Mouse (Mus musculus) kidney, adult 2 months (tissue): ENCODE measurements around the gene Hoxa5. TPM values are rescaled to one million over a fixed set of nuclear protein-coding genes. Genes with fewer than 3 reads are reported as not detected.

ENCODE experiments used
- DNase-seq: peaks from one replicate; pipeline ENCODE4 v3.0.0; 2021
- H3K27ac ChIP-seq: fragments of 200-500 bp; 2 replicates; pipeline ENCODE4 v1.5.1; 2012; ENCODE audit warnings: low read depth, low read length, control low read depth, inconsistent platforms; ENCODE audit not compliant: insufficient read depth
- H3K27me3 ChIP-seq: fragments of 200-500 bp; replicated peaks from 2 replicates; pipeline ENCODE4 v1.6.1; 2012; ENCODE audit warnings: mild to moderate bottlenecking, moderate library complexity, low read length, inconsistent platforms; ENCODE audit not compliant: control insufficient read depth, insufficient read depth
- H3K36me3 ChIP-seq: fragments of 200-500 bp; 2 replicates; pipeline ENCODE4 v1.6.1; 2012; ENCODE audit warnings: mild to moderate bottlenecking, moderate library complexity, low read length, inconsistent platforms; ENCODE audit not compliant: control insufficient read depth, insufficient read depth
- H3K4me1 ChIP-seq: fragments of 200-500 bp; 2 replicates; pipeline ENCODE4 v1.6.1; 2011; ENCODE audit warnings: low read length; ENCODE audit not compliant: control insufficient read depth, insufficient read depth
- H3K4me3 ChIP-seq: fragments of 200-500 bp; 2 replicates; pipeline ENCODE4 v1.5.1; 2011; ENCODE audit warnings: mild to moderate bottlenecking, low read depth, low read length, control low read depth; ENCODE audit not compliant: insufficient read depth
- CTCF ChIP-seq: fragments of 200-500 bp; conservative IDR thresholded peaks from 2 replicates; pipeline ENCODE4 v1.5.1; 2011; ENCODE audit warnings: low read depth, mild to moderate bottlenecking, control low read depth, low read length, moderate library complexity, mixed read lengths; ENCODE audit not compliant: insufficient read depth, insufficient read length
- POLR2A ChIP-seq: fragments of 200-500 bp; IDR thresholded peaks from one replicate; pipeline ENCODE4 v1.6.1; 2011; ENCODE audit warnings: low read depth, low read length, control low read depth
- WGBS: fragments of 180-500 bp; shearing (Covaris S2); methylation state at CpG from one replicate; pipeline ENCODE4 v1.1.7; 2018; 5-methylcytosine and 5-hydroxymethylcytosine counted together
- polyA plus RNA-seq: library from polyadenylated mRNA; depleted of rRNA; stranded (reverse); fragments of >200 nt; gene quantifications from 2 replicates; pipeline ENCODE4 v1.2.3, GENCODE M21; 2012

The Hoxa5 gene
- polyA plus RNA-seq, 1 experiment: 6.9 TPM

DNA sequence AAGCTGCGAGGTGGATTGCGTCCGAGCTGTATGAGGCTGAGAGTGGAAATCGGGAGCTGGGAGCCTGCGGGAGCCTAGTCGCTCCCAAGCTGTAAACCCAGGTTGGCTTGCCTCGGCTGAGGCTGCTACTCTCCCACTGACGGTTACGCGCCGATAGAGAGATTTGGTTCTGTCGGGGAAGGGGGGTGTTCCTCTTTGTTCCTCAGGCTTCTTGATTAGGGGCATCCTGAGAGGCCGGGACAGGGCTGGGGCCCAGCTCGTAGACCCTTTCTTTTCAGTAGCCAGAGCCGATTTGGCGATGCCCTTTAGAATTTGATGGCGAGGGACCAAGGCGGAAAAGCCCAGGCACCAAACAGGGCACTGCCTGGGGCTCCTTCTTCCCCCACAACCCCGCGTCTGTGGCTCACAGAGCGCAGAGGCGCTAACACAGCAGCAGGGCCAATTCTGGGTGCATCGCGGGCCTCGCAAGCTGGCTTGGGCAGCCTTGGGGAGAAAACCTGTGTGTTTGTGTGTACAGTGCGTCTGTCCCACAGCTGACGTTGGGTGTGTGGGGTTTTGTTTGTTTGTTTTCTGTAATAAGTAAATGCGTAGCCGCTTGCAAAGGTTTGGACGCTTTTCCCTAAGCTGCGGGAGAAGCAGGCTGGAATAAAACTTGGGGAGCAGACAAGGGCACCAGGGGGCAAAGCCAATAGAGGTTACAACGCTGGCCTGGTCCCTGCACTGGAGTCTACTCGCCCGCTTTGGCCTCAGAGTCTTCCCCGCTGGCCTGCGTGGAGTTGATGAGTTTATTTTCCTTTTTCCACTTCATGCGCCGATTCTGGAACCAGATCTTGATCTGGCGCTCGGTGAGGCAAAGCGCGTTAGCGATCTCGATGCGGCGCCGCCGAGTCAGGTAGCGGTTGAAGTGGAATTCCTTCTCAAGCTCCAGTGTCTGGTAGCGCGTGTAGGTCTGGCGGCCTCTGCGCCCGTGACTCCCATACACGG lies 1.5 kb upstream of the Hoxa5 start:
- Histone ChIP-seq H3K27me3 (no peaks in the 10 kb centered on the region), H3K4me3 (no peak overlapping the region), H3K36me3 (peaks cover 5% of the 10 kb centered on the region; the same call in 1 of the 2 replicates), H3K4me1 (peaks cover 13% of the 10 kb centered on the region), H3K27ac (peak overlapping the region; percentile 22; the same call in 1 of the 2 replicates)
- TF ChIP-seq CTCF: no peak
- TF ChIP-seq POLR2A: no peak
- peak; percentile 23 for DNase-seq
- 66% methylated on average over 55 of the region's 55 CpGs for WGBS

DNA sequence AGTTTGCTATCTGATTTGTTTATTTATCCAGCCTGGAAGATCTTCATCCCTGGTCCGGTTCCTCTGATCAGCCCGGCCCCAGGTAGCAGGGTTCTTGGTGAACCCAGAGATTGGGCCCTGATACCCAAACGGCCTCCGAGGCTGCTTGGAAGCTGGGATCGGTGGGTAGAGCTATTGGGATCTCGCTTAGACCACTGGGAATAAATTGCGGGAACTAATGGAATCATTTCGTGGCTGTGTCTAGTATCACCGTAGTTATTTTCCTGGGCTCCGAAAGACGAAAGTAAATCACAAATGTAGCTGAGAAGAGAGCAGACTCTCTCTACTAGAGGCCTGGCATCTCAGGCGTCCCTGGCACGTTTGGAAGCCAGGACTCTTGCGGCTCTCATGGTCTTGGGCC lies 834 bp upstream of the Hoxa5 start:
- H3K36me3 ChIP-seq: peaks cover 5% of the 10 kb centered on the region; the same call in 1 of the 2 replicates
- no peak for TF ChIP-seq POLR2A
- TF ChIP-seq CTCF: no peak
- DNase-seq: peak; percentile 27
- peak overlapping the region; percentile 22 for H3K27ac ChIP-seq
- WGBS: 63% methylated on average over 14 of the region's 14 CpGs
- peaks cover 13% of the 10 kb centered on the region for H3K4me1 ChIP-seq
- H3K27me3 ChIP-seq: no peaks in the 10 kb centered on the region
- no peak overlapping the region for H3K4me3 ChIP-seq

DNA sequence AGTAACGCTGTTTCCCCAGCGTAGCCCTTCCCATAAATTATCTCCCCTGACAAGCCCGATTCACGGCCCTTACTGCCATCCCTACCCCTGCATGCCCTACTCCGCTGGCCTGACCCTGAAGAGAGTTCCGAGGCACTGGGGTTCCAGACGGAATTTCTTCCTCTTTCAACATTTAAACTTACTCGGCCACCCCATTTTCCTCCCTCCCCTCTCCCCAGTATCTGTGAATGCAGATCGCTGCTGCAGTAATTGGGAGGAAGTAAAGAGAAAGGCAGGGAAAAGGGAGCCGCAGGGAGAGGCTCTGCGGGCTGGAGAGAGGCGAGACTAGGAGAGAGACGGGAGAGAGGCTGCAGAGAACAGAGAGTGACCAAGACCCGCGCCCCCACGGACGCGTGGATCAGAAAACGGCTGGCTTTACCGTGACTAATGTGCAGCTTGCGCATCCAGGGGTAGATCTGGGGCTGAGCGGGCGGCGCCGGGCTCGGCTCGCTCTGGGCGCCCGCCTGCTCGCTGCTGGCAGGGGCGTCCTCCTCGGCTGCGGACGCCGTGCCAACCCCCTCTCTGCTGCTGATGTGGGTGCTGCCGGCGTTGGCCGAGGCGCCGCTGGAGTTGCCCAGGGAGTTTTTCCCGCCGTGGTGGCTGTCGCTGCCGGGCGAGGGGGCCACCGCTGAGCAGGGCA lies 877 bp downstream of the Hoxa5 start:
- Histone ChIP-seq H3K4me1 (no peaks in the 10 kb centered on the region), H3K4me3 (peak overlapping the region; percentile 68), H3K36me3 (peaks cover 5% of the 10 kb centered on the region; the same call in 1 of the 2 replicates), H3K27ac (peak overlapping the region; percentile 80), H3K27me3 (no peaks in the 10 kb centered on the region)
- peak; percentile 57 for DNase-seq
- no peak for TF ChIP-seq POLR2A
- TF ChIP-seq CTCF: no peak
- WGBS: 11% methylated on average over 46 of the region's 46 CpGs

DNA sequence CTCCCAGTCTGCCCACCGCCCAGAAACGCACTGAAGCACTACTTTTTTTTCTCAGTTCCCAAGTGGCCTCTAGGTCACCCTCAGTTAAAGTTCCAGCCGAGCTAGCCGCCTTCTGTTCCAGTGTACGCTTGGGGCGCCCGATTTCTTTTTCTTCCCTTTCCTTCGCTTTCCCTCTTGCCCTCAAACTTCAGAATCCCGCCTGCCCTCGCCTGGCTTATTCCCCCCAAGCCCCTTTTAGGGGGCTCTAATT lies 1.3 kb downstream of the Hoxa5 start:
- Histone ChIP-seq H3K36me3 (peaks cover 5% of the 10 kb centered on the region; the same call in 1 of the 2 replicates), H3K27ac (peak overlapping the region; percentile 80), H3K27me3 (no peaks in the 10 kb centered on the region), H3K4me3 (peak overlapping the region; percentile 68), H3K4me1 (no peaks in the 10 kb centered on the region)
- WGBS: 30% methylated on average over 10 of the region's 10 CpGs
- no peak for TF ChIP-seq POLR2A
- no peak for TF ChIP-seq CTCF
- DNase-seq: peak; percentile 71

DNA sequence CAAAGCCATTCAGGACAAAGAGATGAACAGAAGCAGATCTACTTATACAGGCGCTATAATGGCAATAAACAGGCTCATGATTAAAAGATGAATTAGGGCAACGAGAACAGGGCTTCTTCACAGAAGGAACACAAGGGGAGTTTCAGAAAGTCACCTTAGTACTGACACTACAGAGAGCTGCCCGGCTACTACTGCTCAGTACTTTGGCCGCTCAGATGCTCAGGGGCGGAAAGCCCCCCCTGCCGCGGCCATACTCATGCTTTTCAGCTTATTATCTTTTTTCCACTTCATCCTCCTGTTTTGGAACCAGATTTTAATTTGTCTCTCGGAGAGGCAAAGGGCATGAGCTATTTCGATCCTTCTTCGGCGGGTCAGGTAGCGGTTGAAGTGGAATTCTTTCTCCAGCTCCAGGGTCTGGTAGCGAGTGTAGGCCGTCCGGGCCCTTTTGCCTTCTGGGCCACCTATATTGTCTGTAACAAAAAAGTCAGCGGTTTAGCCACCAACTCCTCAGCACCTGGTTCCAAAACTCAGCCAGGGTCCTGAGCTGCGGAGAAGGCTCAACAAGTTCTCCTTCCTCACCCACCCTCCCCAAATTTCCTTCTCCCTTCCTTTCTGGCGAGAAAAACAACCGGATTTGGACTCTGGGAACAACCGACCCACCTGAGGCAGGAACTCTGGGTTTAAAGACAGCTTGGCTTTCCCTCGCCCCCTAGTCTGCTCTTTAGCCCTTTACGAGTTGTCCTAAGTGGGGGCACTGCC lies 1.8 kb downstream of the Hoxa5 start:
- peak; percentile 14 for DNase-seq
- H3K27ac ChIP-seq: peak overlapping the region; percentile 80
- no peaks in the 10 kb centered on the region for H3K4me1 ChIP-seq
- 43% methylated on average over 22 of the region's 22 CpGs for WGBS
- TF ChIP-seq CTCF (no peak), POLR2A (no peak)
- peak overlapping the region; percentile 68 for H3K4me3 ChIP-seq
- no peaks in the 10 kb centered on the region for H3K27me3 ChIP-seq
- H3K36me3 ChIP-seq: peaks cover 5% of the 10 kb centered on the region; the same call in 1 of the 2 replicates

DNA sequence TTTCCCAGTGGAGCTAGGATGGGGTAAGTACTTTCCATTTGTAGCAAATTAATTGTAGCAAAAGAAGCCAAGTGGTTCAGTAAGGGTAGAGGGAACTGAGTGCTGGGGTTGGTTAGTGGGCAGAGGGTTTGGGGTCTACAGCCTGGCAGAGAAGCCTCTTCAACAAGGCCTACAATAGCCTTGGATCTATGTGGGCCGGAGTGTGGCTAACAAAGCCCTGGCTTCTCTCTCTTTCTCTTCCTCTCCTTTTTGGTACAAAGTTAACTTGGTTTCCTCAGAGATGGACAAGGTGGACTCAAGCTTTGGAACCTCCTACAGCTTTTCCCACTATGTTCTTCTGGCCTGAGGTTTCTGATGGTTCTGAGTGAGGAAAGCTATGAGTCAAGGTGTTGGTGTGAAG lies 3.1 kb downstream of the Hoxa5 start:
- WGBS: 71% methylated on average over 1 of the region's 1 CpGs
- Histone ChIP-seq H3K36me3 (peaks cover 5% of the 10 kb centered on the region; the same call in 1 of the 2 replicates), H3K4me3 (no peak overlapping the region), H3K4me1 (0 out of 2 replicates have a peak, but pooled peaks cover 2% of the 10 kb centered on the region), H3K27ac (no peak overlapping the region), H3K27me3 (no peaks in the 10 kb centered on the region)
- no peak for DNase-seq
- TF ChIP-seq CTCF: no peak
- no peak for TF ChIP-seq POLR2A
